Mouse (Mus musculus): ENCODE data around the gene Olfr1312. TPM values are rescaled to one million over a fixed set of nuclear protein-coding genes. Genes with fewer than 3 reads are reported as not detected.

Gene Olfr1312
- polyA plus RNA-seq, 1 experiment: not detected

GRCm38 (mm10) chr2:112012608-112013007 is 37.4 kb downstream of the Olfr1312 start, which contains the start of gene Olfr1310:
Gene Olfr1310 (minus strand): TSS chr2:112012708.
- Histone ChIP-seq H3K27me3 (ENCODE audit: control insufficient read depth, insufficient read depth, insufficient read length) (no peaks in the 10 kb centered on the region), H3K36me3 (ENCODE audit: control insufficient read depth, insufficient read depth) (no peaks in the 10 kb centered on the region), H3K79me2 (ENCODE audit: control insufficient read depth, insufficient read depth) (no peaks in the 10 kb centered on the region)

GRCm38 (mm10) chr2:111990181-111990580 is 59.9 kb downstream of the Olfr1312 start, which contains the start of gene Olfr1309:
Gene Olfr1309 (minus strand): TSS chr2:111990281.
- H3K79me2 ChIP-seq (ENCODE audit: control insufficient read depth, insufficient read depth): no peaks in the 10 kb centered on the region
- H3K4me3 ChIP-seq (ENCODE audit: insufficient read depth, poor library complexity, severe bottlenecking): no peak within 1 kb of the TSS
- H3K36me3 ChIP-seq (ENCODE audit: control insufficient read depth, insufficient read depth): no peaks in the 10 kb centered on the region
- TF ChIP-seq FOSL1 (IDR thresholded peaks at IDR 0.05; ENCODE audit: insufficient read depth, low read length, poor library complexity, severe bottlenecking): no peak
- TF ChIP-seq MAX (IDR thresholded peaks at IDR 0.05): no peak
- no peak for TF ChIP-seq CTCF (IDR thresholded peaks at IDR 0.05; ENCODE audit: control insufficient read depth, insufficient read depth, insufficient read length)
- no peak for TF ChIP-seq USF1 (IDR thresholded peaks at IDR 0.05; ENCODE audit: low read depth)
- H3ac ChIP-seq (ENCODE audit: control insufficient read depth, insufficient read length, low read depth): no peak within 1 kb of the TSS
- no peaks in the 10 kb centered on the region for H3K27me3 ChIP-seq (ENCODE audit: control insufficient read depth, insufficient read depth, insufficient read length)
- H3K79me3 ChIP-seq (ENCODE audit: low read depth): no peaks in the 10 kb centered on the region

More at GRCm38 (mm10) chr2:112012608-112013007, 37.4 kb downstream of the Olfr1312 start, which contains the start of gene Olfr1310:
- TF ChIP-seq CTCF (IDR thresholded peaks at IDR 0.05; ENCODE audit: control insufficient read depth, insufficient read depth, insufficient read length): no peak
- TF ChIP-seq MYOD1 (IDR thresholded peaks at IDR 0.05; ENCODE audit: control insufficient read depth, insufficient read length, low read depth): no peak
- no peak for TF ChIP-seq USF1 (IDR thresholded peaks at IDR 0.05; ENCODE audit: low read depth)
- TF ChIP-seq FOSL1 (IDR thresholded peaks at IDR 0.05; ENCODE audit: insufficient read depth, low read length, poor library complexity, severe bottlenecking): no peak
- no peak for TF ChIP-seq MYOG (IDR thresholded peaks at IDR 0.05; ENCODE audit: control insufficient read depth, extremely low read depth, insufficient read length)
- TF ChIP-seq CEBPB (IDR thresholded peaks at IDR 0.05; ENCODE audit: low read depth): no peak
- TF ChIP-seq MAX (IDR thresholded peaks at IDR 0.05): no peak
- Histone ChIP-seq H3ac (ENCODE audit: control insufficient read depth, insufficient read length, low read depth) (no peak within 1 kb of the TSS), H3K79me3 (ENCODE audit: low read depth) (no peaks in the 10 kb centered on the region), H3K4me3 (ENCODE audit: insufficient read depth, poor library complexity, severe bottlenecking) (no peak within 1 kb of the TSS)

Other genes with a start within 250 kb of the Olfr1312 start
- gene Olfr1303, start 229.9 kb downstream of the Olfr1312 start, polyA plus RNA-seq (2012; fragmentation: generic; extraction: Trizol): not detected
- not detected for gene Olfr1305, start 173.1 kb downstream of the Olfr1312 start, polyA plus RNA-seq (2012; fragmentation: generic; extraction: Trizol)
- gene Olfr1306, start 134.0 kb downstream of the Olfr1312 start, polyA plus RNA-seq (2012; fragmentation: generic; extraction: Trizol): not detected
- gene Olfr1307, start 100.8 kb downstream of the Olfr1312 start, polyA plus RNA-seq (2012; fragmentation: generic; extraction: Trizol): not detected
- gene Olfr1308, start 85.3 kb downstream of the Olfr1312 start, polyA plus RNA-seq (2012; fragmentation: generic; extraction: Trizol): not detected
- not detected for gene Olfr1309, start 60.0 kb downstream of the Olfr1312 start, polyA plus RNA-seq (2012; fragmentation: generic; extraction: Trizol)
- not detected for gene Olfr1310, start 37.5 kb downstream of the Olfr1312 start, polyA plus RNA-seq (2012; fragmentation: generic; extraction: Trizol)
- not detected for gene Olfr1311, start 25.8 kb downstream of the Olfr1312 start, polyA plus RNA-seq (2012; fragmentation: generic; extraction: Trizol)
- not detected for gene Olfr1313, start 27.6 kb upstream of the Olfr1312 start, polyA plus RNA-seq (2012; fragmentation: generic; extraction: Trizol)
- gene Olfr1314, start 46.5 kb upstream of the Olfr1312 start, polyA plus RNA-seq (2012; fragmentation: generic; extraction: Trizol): not detected
- gene Olfr1315-ps1, start 65.2 kb upstream of the Olfr1312 start, polyA plus RNA-seq (2012; fragmentation: generic; extraction: Trizol): not detected
- not detected for gene Olfr1316, start 84.7 kb upstream of the Olfr1312 start, polyA plus RNA-seq (2012; fragmentation: generic; extraction: Trizol)
- not detected for gene Olfr1317, start 90.1 kb upstream of the Olfr1312 start, polyA plus RNA-seq (2012; fragmentation: generic; extraction: Trizol)
- gene Olfr1318, start 104.0 kb upstream of the Olfr1312 start, polyA plus RNA-seq (2012; fragmentation: generic; extraction: Trizol): 0.02 TPM
- gene Lpcat4, start 189.2 kb upstream of the Olfr1312 start, polyA plus RNA-seq (2012; fragmentation: generic; extraction: Trizol): 28.0 TPM
- 0.02 TPM for gene Nutm1, start 209.1 kb upstream of the Olfr1312 start, polyA plus RNA-seq (2012; fragmentation: generic; extraction: Trizol)
- 139 TPM for gene Nop10, start 211.7 kb upstream of the Olfr1312 start, polyA plus RNA-seq (2012; fragmentation: generic; extraction: Trizol)
- gene Slc12a6, start 215.6 kb upstream of the Olfr1312 start, polyA plus RNA-seq (2012; fragmentation: generic; extraction: Trizol): 4.4 TPM
- gene Gm21985, start 216.1 kb upstream of the Olfr1312 start, polyA plus RNA-seq (2012; fragmentation: generic; extraction: Trizol): not detected